Mouse (Mus musculus): ENCODE results near the gene Zfp618.

Zfp618 gene

DNA sequence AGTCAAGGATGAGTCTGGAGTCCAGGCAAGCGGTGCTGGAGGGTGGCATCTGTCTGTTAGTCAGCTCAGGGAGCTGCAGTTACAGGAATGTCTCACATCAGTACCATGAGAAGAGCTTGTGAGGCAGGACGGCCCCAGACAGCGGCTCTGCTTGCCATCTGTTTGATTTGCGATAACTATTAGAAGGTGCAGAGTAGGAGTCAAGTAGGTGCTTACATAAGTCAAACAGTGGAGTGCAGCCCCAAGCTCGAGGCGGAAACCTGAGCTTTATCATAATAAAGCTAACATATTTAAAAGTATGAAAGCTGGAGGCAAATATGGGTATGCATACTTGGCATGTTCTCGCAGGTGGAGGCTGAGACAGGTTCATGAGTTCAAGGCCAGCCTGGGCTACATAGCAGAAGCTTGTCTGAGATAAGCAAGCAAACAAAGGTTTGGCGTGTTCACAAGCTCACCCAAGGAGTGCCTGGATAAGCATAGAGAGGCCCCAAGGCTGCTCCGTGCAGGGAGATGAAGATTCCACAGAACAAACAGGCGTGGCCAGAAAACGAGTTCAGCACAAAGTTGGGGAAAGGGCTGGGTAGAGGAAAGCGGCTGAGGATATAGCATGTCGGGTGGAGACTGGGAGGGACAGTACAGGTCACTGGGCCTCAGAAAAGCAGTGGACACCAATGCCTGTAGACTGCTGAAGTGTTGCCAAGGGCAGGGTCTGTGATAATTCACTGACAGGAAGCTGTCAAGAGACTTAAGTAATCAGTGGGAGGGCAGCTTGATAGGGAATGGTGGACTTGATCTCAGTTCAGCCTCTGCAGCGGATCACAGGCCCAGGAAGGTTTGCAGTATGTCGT lies 106.3 kb downstream of the Zfp618 start:
- DNase-seq, result no peak

DNA sequence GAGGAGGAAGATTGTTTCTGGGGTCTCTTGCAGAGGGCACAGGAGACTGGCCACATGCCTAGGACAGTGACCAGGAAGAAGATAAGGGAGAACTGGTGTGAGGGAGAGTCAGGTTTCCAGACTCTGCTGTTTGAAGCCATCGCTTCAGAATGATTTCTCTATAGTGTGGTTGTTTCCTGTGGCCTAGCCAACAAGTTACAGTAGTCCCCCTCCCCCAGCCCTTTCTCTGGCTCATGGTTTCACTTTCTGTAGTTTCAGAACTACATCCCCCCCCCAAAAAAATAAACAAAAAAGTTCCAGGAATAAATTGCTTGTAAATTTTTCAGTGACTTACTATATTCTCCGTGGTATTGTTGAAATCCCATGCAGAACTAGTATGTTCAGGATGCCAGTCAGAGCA lies 107.8 kb downstream of the Zfp618 start:
- DNase-seq, result no peak

DNA sequence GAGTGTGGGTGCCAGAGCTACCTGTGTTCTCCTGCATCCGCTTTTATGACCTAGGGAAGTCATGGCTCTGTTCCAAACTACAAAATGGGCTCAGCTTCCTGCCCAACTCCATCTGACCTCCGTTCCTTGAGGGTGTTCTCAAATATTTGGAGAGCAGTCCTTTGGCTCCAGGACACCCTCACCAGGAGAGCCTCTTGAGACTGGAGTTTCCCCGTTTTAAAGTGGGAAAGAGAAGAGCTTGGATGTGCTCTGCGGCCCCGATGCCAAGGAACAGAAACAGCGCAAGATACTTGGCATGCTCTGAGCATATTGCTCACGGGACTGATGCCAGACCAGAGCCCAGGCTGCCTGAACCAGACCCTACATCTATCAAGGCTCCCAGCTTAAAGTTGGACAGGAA lies 113.8 kb downstream of the Zfp618 start:
- no peak for DNase-seq

DNA sequence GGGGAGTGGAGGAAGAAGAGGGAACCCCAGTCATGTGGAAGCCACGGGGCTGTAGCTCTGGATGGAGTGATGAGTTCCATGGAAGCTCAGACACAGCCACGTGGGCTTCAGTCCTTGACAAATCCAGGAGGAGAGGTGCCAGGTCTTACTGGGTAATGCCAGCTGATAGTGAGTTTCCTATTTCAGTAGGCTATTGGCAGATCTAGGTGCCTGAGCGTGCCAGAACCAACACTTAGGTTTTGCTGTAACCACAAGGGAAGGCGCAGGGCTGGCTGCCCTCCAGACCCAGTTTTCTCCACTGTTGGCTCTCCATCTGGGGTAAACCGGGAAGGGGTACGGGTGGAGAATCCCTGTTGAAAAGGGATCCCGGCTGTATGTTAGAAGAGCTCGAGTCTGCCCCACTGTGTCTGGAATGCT lies 119.1 kb downstream of the Zfp618 start:
- no peak for DNase-seq

DNA sequence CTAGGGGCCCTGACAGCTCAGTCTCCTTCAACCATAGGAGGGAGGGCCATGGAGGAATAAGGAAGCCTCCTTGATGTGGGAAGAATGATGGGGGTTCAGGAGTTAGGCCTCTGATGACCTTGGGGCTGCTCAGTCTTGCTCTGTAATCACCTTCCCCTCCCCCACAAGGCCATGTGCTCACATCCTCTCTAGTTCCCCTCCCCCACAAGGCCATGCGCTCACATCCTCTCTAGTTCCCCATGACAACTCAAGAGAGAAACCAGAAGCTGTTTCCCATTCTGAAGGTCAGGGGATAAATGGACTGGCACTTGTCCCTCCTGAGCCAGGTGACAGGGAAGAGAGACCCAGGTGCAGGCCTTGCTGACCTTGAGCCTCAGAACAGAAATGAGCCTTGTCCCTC lies 124.1 kb downstream of the Zfp618 start:
- no peak for DNase-seq

DNA sequence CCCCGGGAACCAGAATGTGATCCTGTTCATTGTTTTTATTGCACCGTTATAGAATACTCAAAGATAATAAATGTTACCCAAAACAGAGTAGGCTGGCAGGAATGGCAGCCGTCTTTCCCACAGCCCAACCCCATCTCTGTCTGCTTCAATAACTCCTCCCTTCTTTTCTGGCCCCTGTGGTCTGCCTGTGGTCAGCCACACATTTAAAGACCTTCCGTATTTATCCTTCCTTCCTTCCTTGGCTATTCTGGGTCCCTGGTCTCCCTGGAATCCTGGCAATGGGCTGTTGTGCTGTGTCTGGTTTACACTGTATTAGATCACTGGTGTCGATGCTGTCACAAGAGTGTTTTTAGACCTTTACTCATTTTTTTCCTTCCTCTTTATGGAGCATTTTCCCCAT lies 125.8 kb downstream of the Zfp618 start:
- no peak for DNase-seq

DNA sequence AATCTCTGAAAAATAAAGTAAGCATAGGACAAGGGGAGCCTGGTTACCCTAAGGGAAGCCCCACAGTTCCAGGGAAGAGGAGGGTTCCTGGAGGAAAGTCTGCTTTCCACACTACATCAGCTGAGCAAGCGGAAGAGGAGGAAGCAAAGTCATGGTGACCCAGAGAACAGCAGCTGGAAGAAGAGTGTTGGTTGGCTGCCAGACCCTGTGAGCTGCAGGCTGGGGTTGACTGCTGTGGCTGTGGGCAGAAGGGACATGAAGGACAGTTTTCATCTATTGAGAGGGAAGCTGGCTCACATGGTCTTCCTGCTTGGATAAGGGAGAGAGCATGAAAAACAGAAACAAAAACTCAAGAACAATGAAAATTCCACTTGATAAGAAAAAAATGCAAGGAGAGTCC lies 132.2 kb downstream of the Zfp618 start:
- no peak for DNase-seq

DNA sequence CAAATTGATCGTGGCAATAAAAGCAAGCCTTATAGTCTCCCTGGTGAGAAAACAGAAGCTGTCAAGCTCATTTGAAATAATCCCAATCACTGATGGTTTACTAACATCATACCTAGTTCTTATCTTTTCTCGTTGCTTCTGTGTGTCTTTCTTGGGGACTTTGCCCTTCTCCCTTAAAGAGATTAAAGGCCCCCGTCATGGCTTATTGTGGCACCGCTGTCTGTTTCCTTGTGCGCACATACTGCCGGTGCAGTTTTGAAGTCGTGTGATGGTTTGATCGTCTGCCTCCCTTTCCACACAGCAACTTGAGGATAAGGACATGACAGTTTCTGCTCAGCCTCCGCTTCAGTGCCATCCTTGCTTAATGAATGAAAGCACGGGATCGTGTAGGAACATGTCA lies 135.1 kb downstream of the Zfp618 start:
- DNase-seq, result no peak

DNA sequence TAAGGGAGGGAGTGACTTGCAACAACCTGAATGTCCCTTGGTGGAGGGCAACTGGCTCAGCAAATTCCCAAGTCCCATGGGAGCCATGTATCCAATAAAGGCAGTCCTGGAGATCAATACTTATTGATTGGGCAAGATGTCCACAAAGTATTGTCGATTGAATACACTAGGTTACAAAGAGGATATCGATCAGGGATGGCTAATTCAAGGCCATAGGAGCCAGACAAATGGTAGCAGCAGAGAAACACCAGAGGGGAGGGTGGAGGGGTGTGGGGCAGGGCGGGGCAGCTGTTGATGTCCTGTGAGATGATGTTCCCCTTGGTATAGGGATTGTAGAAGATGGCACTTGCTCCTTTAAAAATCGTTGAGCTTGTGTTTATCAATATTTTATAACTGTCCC lies 136.7 kb downstream of the Zfp618 start:
- DNase-seq, result no peak

DNA sequence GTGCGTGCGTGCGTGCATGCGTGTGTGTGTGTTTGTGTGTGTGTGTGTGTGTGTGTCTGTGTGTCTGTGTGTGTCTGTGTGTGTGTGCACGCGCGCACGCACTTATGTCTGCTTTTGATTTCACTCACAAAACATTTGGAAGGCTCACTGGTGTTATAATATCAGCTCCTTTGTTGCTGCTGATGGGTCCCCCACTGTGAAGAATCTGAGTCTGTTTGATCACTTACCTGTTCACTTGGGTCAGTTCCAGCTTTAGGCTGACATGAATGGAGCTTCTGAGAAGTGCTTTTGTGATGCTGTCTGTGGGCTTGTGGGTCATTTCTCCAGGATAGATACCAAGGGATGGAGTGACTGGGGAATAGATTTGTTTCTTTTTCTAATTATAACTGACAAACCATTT lies 140.3 kb downstream of the Zfp618 start:
- DNase-seq, result no peak

DNA sequence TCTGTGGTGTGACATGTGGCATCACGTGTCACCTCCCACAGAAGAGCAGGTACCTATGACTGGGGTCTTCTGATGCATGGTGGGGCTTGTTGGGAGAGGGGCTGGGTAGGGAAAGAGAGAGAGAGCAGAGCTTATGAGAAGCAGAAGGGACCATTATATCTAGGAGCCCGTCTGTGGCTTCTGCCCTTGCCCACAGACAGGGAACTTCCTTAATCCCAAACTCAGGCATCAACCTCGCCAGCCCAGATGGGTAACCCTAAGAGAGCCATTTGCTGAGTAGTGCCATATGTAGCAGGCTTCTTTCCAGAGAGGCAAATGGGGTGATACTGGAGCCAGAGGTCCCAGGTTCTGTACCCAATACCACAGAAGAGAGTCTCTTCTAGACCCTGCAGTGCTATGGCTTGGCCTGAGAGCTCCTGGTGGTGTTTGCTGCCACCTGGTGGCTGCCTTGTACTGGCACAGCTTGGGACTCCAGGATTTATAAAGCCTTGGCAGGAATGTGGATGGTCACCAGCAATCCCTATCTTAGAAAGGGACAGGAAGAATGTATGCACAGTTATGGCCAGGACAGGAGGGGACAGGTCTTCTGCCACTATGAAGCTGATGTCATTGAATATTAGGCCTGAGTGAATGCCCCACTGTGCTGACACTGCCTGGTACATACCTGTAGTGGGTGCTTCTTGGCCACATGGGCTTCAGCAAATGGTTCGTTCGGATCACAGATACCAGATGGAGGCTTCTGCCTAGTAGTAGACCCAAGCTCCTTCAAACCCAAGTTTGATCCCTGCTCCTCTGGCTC lies 153.5 kb downstream of the Zfp618 start:
- DNase-seq, result peak; percentile 71

DNA sequence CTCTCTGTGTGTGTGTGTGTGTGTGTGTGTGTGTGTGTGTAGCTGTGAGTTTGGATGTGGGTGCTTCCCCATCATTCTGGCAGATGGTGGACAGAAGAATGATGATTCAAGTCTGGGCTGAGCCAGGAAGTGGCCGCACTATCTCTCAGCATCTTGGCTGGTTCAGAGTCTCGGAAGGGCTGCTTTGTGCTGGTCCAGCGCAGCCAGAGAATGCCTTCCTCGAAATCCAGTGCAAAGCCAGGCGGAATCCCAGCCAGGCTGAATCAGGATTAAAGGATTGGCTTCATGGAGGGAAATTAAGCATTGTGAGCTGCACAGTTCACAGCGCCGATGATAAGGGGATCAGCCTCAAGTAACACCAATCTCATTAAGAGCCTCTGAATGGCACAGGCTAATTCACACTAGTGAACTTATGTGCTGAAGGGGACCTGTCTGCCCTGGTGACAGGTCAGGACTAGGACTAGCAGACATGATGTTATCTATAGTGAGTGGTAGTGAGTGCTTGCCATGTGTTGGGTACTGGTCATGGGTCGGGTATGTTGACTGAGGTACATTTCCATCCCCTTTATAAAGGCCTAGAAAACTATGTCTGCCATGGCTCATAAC lies 159.6 kb downstream of the Zfp618 start:
- DNase-seq, result no peak

DNA sequence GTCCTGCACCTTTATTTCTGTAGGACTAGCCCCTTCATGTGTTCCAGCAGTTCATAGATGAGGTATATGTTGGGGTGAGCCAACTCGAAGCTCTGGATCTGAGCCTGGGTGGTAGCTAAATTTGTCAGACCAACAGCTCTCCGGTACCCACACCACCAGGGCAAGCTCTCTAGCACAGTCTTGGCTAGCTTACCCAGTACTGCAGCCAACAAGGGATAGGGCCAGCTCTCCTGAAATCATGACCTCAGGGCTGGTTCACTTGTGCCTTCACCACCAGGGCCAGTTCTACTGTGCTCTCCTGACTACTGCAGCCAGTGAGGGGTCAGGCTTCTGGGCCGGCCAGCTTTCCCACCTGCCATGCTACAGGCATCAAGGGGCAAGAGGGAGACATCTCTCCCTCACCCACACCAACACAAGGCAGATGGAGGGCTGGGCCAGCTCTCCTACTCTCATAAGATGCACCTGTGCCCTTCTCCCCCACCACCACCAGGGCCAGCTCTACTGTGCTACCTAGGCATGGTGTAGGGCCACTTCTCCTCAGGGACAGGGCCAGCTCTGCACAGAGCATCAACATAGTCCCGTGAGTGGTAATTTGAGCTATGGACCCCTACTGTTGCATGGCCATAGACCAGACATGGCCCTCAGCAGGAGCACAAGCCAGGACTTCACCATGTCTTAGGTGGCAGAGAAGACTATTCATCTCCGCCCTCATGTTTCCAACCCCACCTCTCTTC lies 164.7 kb downstream of the Zfp618 start:
- DNase-seq, result no peak

DNA sequence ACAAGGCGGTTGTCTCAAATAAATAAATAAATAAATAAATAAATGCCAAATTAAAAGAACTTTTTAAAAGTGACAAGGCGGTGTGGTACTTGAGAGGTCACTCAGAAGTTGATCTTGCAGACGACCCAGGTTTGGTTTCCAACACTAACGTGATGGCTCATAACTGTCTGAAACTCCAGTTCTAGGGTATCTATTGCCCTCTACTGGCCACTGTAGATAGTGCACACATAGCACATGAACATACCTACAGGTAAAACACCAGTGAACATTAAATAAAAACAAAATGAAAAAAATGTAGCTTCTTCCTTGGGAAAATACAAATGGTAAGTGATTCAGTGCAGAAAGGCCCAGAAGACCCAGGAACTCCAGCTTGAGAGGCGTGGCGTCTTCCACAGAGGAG lies 181.9 kb downstream of the Zfp618 start:
- DNase-seq, result no peak

DNA sequence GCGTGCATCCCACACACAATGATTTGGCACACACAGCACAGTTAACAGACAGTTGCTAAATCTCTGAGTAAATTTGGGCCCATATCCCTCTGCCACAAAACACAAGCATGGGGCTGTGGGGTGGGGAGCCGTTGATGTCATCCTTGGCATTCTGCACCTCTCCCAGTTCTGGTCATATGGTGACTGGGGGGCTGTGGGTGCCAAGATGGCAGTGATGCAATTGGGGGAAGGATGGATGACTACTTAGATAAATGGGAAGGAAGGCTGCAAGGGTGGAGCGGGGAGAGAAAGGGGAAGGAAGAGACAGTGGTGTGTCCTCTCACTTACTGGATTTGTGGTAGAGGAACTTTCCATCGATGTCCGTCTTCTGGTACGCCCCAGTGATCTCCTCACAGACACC lies 185.8 kb downstream of the Zfp618 start:
- DNase-seq, result no peak

DNA sequence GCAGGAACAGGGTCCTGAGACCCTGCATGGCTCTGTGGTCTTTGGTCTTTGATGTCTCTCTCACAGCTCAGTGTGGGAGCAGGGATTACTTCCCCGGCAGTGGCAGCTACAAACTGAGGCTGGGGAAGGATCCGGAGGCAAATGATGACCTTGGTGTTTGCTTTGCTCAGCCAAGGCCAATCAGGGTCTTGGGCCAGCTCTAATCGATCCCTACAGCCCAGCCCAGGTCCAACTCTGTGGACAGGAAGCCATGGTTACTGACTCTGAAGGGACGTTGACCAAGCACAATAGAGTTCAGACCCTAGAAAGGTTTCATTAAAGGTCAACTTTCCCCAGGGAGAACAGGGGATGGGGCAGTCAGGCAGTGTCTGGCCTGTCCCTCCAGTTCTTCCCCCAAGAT lies 188.7 kb downstream of the Zfp618 start:
- peak; percentile 48 for DNase-seq

DNA sequence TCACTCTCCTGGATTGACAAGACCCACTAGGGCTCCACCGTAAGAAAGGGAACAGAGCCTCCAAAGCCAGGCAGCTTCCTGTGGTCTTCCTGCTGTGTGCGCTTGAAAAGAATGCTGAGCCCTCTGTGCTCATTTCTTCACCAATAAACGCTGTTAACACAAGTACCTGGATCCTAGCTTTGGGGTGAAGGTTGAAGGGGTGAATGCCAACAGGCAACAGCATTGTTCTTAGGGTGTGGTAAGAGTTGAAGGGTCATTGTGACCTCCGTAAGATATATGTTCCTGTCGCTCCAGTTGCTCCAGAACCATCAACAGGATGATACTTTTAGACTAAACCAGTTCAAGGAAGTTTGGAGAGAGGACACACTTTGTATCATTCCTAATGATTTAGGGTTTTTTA lies 189.3 kb downstream of the Zfp618 start, which contains the start of gene Ambp:
Gene Ambp (minus strand): TSS at position 101 of the 400 bp plus-strand sequence.
- DNase-seq, result no peak

DNA sequence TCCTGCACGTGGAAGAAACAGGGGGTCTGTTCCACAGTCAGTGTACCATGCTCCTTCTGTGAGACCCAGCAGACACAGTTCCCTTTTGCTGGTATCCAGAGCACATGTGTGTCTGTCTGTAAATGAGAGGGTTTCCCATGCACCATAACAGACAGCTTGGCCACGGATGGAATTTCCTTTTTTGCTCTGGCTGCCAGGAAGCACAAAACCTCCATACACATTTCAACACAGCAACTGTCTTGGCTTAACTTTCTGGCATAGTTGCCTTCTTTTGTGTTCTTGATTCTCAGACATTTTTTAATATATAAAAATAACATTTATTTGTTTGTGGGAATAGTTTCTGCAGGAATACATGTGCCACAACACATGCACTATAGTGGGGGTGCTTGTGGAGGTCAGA lies 190.2 kb downstream of the Zfp618 start:
- DNase-seq, result no peak

DNA sequence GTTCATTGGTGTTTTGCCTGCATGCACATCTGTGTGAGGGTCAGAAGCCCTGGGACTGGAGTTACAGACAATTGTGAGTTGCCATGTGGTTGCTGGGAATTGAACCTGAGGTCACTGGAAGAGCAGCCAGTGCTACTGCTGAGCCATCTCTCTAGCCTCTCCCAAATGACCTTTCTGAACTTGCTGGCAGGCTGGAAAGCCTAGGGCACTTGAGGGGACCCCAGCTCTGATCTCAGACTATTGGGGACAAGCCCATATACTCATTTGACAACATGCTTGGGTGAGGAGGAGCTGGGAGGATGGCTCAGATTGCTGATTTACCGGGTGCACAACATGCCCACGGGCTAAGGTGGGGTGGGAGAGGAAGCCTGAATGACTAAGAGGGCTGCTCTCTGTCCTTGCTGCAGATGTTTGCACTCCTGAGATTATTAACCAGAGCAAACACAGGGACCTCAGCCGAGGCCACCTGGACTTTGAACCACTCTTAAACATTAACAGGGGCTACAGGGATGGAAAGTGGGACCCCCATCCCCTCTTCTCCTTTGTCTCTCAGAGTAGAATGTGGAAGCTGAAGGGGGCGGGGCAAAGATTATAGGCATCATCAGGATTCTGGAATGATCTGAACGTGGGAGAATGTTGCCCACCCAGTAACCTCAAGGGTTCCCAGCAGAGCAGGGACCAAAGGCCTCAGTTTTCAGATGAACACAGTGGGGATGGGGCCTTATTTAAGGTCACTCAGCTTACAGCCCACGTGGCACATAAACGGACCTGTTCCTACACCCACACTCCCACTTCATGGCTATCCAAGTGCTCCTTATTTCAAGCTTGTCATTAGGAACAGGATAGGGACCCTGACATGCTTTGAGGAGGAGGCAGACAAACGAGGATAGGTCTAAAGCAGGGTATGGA lies 191.6 kb downstream of the Zfp618 start:
- DNase-seq, result peak; percentile 39

DNA sequence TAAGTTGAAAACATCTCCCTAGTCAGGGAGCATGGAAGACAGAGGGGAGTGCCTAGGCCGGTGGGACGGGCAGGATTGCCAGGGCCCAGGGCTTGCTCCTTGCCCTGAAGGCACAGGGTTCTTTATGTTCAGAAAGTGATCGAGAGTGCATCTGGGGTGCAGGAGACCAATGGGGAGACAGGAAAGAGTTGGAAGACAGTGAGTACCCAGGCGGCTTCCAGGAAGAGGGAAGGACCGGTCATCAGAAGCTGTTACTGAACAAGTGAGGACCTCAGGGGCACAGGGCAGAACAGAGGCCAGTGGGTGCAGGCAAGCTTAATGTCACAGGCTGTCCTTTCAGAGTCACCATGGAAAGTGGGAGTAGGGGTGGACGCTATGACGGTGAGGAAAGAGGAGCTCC lies 192.8 kb downstream of the Zfp618 start:
- no peak for DNase-seq

DNA sequence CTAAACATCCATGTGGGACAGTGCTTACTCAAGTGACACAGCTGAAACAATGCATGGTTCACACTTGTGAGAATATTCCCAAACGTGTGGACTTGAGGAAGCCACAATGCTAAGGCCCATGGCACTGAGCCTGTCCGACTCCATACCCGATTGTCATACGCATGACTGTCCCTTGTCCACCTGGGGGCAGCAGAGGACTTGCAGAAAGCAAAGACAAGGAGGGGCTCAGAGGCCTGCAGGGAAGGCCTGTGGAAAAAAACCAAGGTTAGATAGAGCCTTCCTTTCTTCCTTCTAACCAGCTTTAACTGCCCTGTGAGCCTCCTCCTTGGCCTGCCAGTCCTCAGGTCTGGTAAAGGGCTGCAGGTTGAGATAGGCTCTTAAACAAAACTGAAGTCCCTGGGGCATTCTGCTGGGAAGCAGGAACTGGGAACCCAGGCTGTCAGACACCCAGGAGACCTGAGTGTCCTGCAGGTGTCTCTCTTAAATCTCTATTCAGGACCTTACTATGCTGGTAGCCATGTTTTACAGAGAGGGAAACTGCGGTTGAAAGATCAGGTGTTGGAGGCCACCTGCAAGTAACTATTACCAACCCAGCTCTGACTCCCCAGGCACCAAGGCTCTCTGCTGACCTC lies 193.7 kb downstream of the Zfp618 start:
- DNase-seq, result peak; percentile 83

All from liver (tissue).